Mouse (Mus musculus): ENCODE measurements around the gene Cep95.

Cep95 gene

GRCm38 (mm10) chr11:106814601-106815320 lies 25.7 kb downstream of the Cep95 start:
- DNase-seq (ENCODE audit: low spot score in 2 of 2), result peak in 1 of 2 experiments; percentile 30

GRCm38 (mm10) chr11:106815331-106815730 lies 26.3 kb downstream of the Cep95 start:
- peak in 1 of 2 experiments; percentile 12 for DNase-seq (ENCODE audit: low spot score in 2 of 2)

GRCm38 (mm10) chr11:106815761-106816160 lies 26.7 kb downstream of the Cep95 start:
- peak in 1 of 2 experiments; percentile 54 for DNase-seq (ENCODE audit: low spot score in 2 of 2)

- DNase-seq (ENCODE audit: low spot score in 2 of 2), result no peak
Measured at GRCm38 (mm10) chr11:106816316-106816715, 27.3 kb downstream of the Cep95 start.

GRCm38 (mm10) chr11:106817156-106817555 lies 28.1 kb downstream of the Cep95 start:
- DNase-seq (ENCODE audit: low spot score in 2 of 2), result peak in 1 of 2 experiments; percentile 50

- DNase-seq (ENCODE audit: low spot score in 2 of 2), result no peak
Measured at GRCm38 (mm10) chr11:106817808-106818207, 28.8 kb downstream of the Cep95 start.

GRCm38 (mm10) chr11:106818341-106818740 lies 29.3 kb downstream of the Cep95 start:
- peak in 1 of 2 experiments; percentile 32 for DNase-seq (ENCODE audit: low spot score in 2 of 2)

GRCm38 (mm10) chr11:106819595-106819994 lies 30.5 kb downstream of the Cep95 start:
- DNase-seq (ENCODE audit: low spot score in 2 of 2), result no peak

- DNase-seq (ENCODE audit: low spot score in 2 of 2), result peak in 1 of 2 experiments; percentile 24
Measured at GRCm38 (mm10) chr11:106820252-106820651, 31.2 kb downstream of the Cep95 start.

- DNase-seq (ENCODE audit: low spot score in 2 of 2), result peak in 1 of 2 experiments; percentile 38
Measured at GRCm38 (mm10) chr11:106820972-106821371, 31.9 kb downstream of the Cep95 start.

- DNase-seq (ENCODE audit: low spot score in 2 of 2), result no peak
Measured at GRCm38 (mm10) chr11:106821397-106821796, 32.3 kb downstream of the Cep95 start.

GRCm38 (mm10) chr11:106822491-106822890 lies 33.4 kb downstream of the Cep95 start:
- DNase-seq (ENCODE audit: low spot score in 2 of 2), result no peak

- DNase-seq (ENCODE audit: low spot score in 2 of 2), result peak; percentile 59 to 84
Measured at GRCm38 (mm10) chr11:106822911-106823310, 33.9 kb downstream of the Cep95 start.

GRCm38 (mm10) chr11:106823741-106824140 lies 34.7 kb downstream of the Cep95 start:
- peak in 1 of 2 experiments; percentile 16 for DNase-seq (ENCODE audit: low spot score in 2 of 2)

- no peak for DNase-seq (ENCODE audit: low spot score in 2 of 2)
Measured at GRCm38 (mm10) chr11:106824403-106824802, 35.4 kb downstream of the Cep95 start.

- no peak for DNase-seq (ENCODE audit: low spot score in 2 of 2)
Measured at GRCm38 (mm10) chr11:106828079-106828478, 39.0 kb downstream of the Cep95 start.

- no peak for DNase-seq (ENCODE audit: low spot score in 2 of 2)
Measured at GRCm38 (mm10) chr11:106842002-106842401, 53.0 kb downstream of the Cep95 start.

GRCm38 (mm10) chr11:106851438-106851837 lies 62.4 kb downstream of the Cep95 start:
- no peak for DNase-seq (ENCODE audit: low spot score in 2 of 2)

Data from frontal cortex, postnatal 36 days (tissue).